Mouse (Mus musculus): Measurements from ENCODE around the gene Efna2. TPM values are rescaled to one million over a fixed set of nuclear protein-coding genes. Genes with fewer than 3 reads are reported as not detected.

Gene Efna2
- polyA plus RNA-seq, 1 experiment = 1.3 TPM

DNA sequence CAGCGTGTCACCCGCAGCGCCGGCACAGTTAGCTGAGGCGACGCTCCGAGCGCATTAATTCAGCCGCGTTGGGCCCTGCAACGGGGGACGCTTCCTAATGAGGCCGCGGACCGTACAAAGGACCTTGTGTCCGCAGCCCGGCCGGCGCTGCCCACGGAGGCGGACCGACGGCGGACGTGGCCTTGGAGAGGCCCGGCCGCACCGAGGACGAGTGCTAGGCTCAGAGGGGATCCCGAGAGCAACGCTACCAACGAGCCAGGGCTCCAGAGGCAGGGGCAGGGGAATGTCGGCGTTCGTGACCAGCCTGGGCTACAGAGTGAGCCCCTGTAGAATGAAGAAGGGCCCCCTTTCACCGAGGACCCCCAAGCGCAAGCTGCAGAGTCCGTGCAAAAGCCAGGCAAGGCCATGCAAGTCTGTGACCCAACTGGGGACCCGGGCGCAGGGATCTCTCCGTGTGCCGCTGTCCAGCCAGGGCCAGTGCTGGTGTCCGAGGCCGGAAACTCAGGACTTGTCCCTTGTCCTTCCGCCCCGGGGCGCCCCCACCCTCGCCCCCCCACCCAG lies 11.3 kb downstream of the Efna2 start:
- Histone ChIP-seq H3K27me3 (ENCODE audit: control insufficient read depth, insufficient read depth, low read length) (peaks cover 25% of the 10 kb centered on the region), H3K4me1 (ENCODE audit: control insufficient read depth, insufficient read depth, insufficient read length) (peaks cover 7% of the 10 kb centered on the region), H3K4me3 (ENCODE audit: extremely low read depth, insufficient read depth, insufficient read length) (no peak overlapping the region; the same call in 1 of the 2 replicates), H3K27ac (ENCODE audit: insufficient read depth, low read length) (no peak overlapping the region), H3K36me3 (ENCODE audit: control insufficient read depth, insufficient read depth, low read length) (no peaks in the 10 kb centered on the region)
- DNase-seq (ENCODE audit: low read depth in 1 of 2, low spot score in 2 of 2) = no peak
- TF ChIP-seq POLR2A (IDR thresholded peaks at IDR 0.05; ENCODE audit: low read depth, low read length) (no peak), CTCF (IDR thresholded peaks at IDR 0.05; ENCODE audit: extremely low read depth, insufficient read depth, insufficient read length, insufficient replicate concordance) (no peak)
- WGBS = 2% methylated on average over 47 of the region's 48 CpGs

- WGBS = 87% methylated on average over 6 of the region's 6 CpGs
- Histone ChIP-seq H3K36me3 (ENCODE audit: control insufficient read depth, insufficient read depth, low read length) (no peaks in the 10 kb centered on the region), H3K27me3 (ENCODE audit: control insufficient read depth, insufficient read depth, low read length) (peaks cover 20% of the 10 kb centered on the region), H3K4me3 (ENCODE audit: extremely low read depth, insufficient read depth, insufficient read length) (no peak overlapping the region), H3K27ac (ENCODE audit: insufficient read depth, low read length) (no peak overlapping the region), H3K4me1 (ENCODE audit: control insufficient read depth, insufficient read depth, insufficient read length) (peaks cover 7% of the 10 kb centered on the region)
- DNase-seq (ENCODE audit: low read depth in 1 of 2, low spot score in 2 of 2) = no peak
- TF ChIP-seq POLR2A (IDR thresholded peaks at IDR 0.05; ENCODE audit: low read depth, low read length) = no peak
- TF ChIP-seq CTCF (IDR thresholded peaks at IDR 0.05; ENCODE audit: extremely low read depth, insufficient read depth, insufficient read length, insufficient replicate concordance) = no peak
These were observed 14.7 kb downstream of the Efna2 start for GRCm38 (mm10) chr10:80193976-80194375.

- no peak overlapping the region for H3K27ac ChIP-seq (ENCODE audit: insufficient read depth, low read length)
- 85% methylated on average over 8 of the region's 8 CpGs for WGBS
- no peak overlapping the region for H3K4me3 ChIP-seq (ENCODE audit: extremely low read depth, insufficient read depth, insufficient read length)
- peaks cover 7% of the 10 kb centered on the region for H3K4me1 ChIP-seq (ENCODE audit: control insufficient read depth, insufficient read depth, insufficient read length)
- H3K36me3 ChIP-seq (ENCODE audit: control insufficient read depth, insufficient read depth, low read length) = no peaks in the 10 kb centered on the region
- DNase-seq (ENCODE audit: low read depth in 1 of 2, low spot score in 2 of 2) = no peak
- TF ChIP-seq POLR2A (IDR thresholded peaks at IDR 0.05; ENCODE audit: low read depth, low read length) (no peak), CTCF (IDR thresholded peaks at IDR 0.05; ENCODE audit: extremely low read depth, insufficient read depth, insufficient read length, insufficient replicate concordance) (no peak)
- peaks cover 18% of the 10 kb centered on the region for H3K27me3 ChIP-seq (ENCODE audit: control insufficient read depth, insufficient read depth, low read length)
These were observed 15.2 kb downstream of the Efna2 start for GRCm38 (mm10) chr10:80194441-80194840.

GRCm38 (mm10) chr10:80196167-80196566 lies 16.9 kb downstream of the Efna2 start:
- H3K27me3 ChIP-seq (ENCODE audit: control insufficient read depth, insufficient read depth, low read length) = peaks cover 4% of the 10 kb centered on the region; the same call in 1 of the 2 replicates
- 83% methylated on average over 1 of the region's 1 CpGs for WGBS
- TF ChIP-seq CTCF (IDR thresholded peaks at IDR 0.05; ENCODE audit: extremely low read depth, insufficient read depth, insufficient read length, insufficient replicate concordance) (no peak), POLR2A (IDR thresholded peaks at IDR 0.05; ENCODE audit: low read depth, low read length) (no peak)
- no peaks in the 10 kb centered on the region for H3K4me1 ChIP-seq (ENCODE audit: control insufficient read depth, insufficient read depth, insufficient read length)
- H3K27ac ChIP-seq (ENCODE audit: insufficient read depth, low read length) = no peak overlapping the region
- no peak for DNase-seq (ENCODE audit: low read depth in 1 of 2, low spot score in 2 of 2)
- no peaks in the 10 kb centered on the region for H3K36me3 ChIP-seq (ENCODE audit: control insufficient read depth, insufficient read depth, low read length)
- H3K4me3 ChIP-seq (ENCODE audit: extremely low read depth, insufficient read depth, insufficient read length) = no peak overlapping the region

DNA sequence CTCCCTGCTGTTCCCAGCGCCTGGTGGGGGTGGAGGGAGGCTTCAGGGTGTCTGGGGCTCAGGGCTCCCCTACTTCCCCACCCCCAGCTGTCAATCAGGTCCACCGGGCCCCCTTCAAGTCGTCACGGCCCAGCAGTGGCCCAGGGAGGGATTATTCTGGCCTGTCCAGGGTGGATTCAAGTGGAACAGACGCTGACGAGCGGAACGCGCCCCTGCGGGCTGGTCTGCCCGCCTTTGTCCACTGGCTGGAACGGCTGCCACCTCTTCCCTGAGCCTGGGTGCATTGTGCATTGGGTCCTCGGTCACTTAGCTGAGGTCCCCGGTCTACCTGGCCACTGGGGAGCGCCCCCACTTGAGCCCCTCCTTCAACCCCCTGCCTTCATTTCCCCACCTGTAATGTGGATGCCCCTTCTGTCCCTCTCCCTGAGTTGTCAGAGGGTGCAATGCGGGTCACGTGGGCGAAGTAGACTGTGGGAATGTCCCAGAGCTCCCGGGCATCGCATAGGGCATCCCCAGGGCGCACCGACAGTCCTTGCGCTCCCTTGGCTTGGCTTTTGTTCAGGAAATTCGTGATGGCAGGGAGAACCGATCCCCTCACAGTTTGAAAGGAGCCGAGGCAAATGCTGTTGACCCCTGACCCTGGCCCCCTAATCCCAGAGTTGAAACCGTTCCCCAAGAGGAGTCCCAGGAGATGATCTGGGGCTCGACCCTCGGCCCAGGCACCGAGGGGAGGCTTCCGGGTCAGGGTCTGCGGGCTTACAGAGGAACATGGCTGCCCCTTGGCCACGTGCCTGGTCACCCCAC lies 17.7 kb downstream of the Efna2 start:
- no peaks in the 10 kb centered on the region for H3K4me1 ChIP-seq (ENCODE audit: control insufficient read depth, insufficient read depth, insufficient read length)
- H3K27me3 ChIP-seq (ENCODE audit: control insufficient read depth, insufficient read depth, low read length) = peaks cover 3% of the 10 kb centered on the region; the same call in 1 of the 2 replicates
- TF ChIP-seq POLR2A (IDR thresholded peaks at IDR 0.05; ENCODE audit: low read depth, low read length) = no peak
- no peak overlapping the region for H3K27ac ChIP-seq (ENCODE audit: insufficient read depth, low read length)
- no peaks in the 10 kb centered on the region for H3K36me3 ChIP-seq (ENCODE audit: control insufficient read depth, insufficient read depth, low read length)
- H3K4me3 ChIP-seq (ENCODE audit: extremely low read depth, insufficient read depth, insufficient read length) = no peak overlapping the region
- 89% methylated on average over 33 of the region's 33 CpGs for WGBS
- no peak for DNase-seq (ENCODE audit: low read depth in 1 of 2, low spot score in 2 of 2)

GRCm38 (mm10) chr10:80199440-80200008 lies 20.2 kb downstream of the Efna2 start:
- peak; percentile 65 to 80 for DNase-seq (ENCODE audit: low read depth in 1 of 2, low spot score in 2 of 2)
- H3K4me3 ChIP-seq (ENCODE audit: extremely low read depth, insufficient read depth, insufficient read length) = no peak overlapping the region
- H3K27me3 ChIP-seq (ENCODE audit: control insufficient read depth, insufficient read depth, low read length) = no peaks in the 10 kb centered on the region
- no peak overlapping the region for H3K27ac ChIP-seq (ENCODE audit: insufficient read depth, low read length)
- TF ChIP-seq CTCF (IDR thresholded peaks at IDR 0.05; ENCODE audit: extremely low read depth, insufficient read depth, insufficient read length, insufficient replicate concordance) (peak; percentile 88; the same call in 1 of the 2 replicates), POLR2A (IDR thresholded peaks at IDR 0.05; ENCODE audit: low read depth, low read length) (no peak)
- 53% methylated on average over 3 of the region's 3 CpGs for WGBS
- no peaks in the 10 kb centered on the region for H3K4me1 ChIP-seq (ENCODE audit: control insufficient read depth, insufficient read depth, insufficient read length)
- no peaks in the 10 kb centered on the region for H3K36me3 ChIP-seq (ENCODE audit: control insufficient read depth, insufficient read depth, low read length)

All from spleen, adult 2 months (tissue).